Mouse (Mus musculus) cortical plate, adult 2 months (tissue): ENCODE results near the gene 1700028P14Rik.

Experiments used
- CTCF ChIP-seq: fragments of 200-500 bp; IDR thresholded peaks from 2 replicates; pipeline ENCODE4 v1.5.1; 2011; ENCODE audit warnings: mild to moderate bottlenecking, control low read depth, low read length; ENCODE audit not compliant: insufficient read depth; ENCODE audit errors: extremely low read depth
- POLR2A ChIP-seq: fragments of 200-500 bp; IDR thresholded peaks from 2 replicates; pipeline ENCODE4 v1.6.1; 2011; ENCODE audit warnings: mild to moderate bottlenecking, low read length, control low read depth; ENCODE audit not compliant: insufficient read depth; ENCODE audit errors: extremely low read depth

- TF ChIP-seq CTCF: no peak
- TF ChIP-seq POLR2A: no peak
These were observed 41.7 kb upstream of the 1700028P14Rik start for GRCm38 (mm10) chr19:23694344-23694743.
